Mouse (Mus musculus): ENCODE results near the gene Arhgef7.

Arhgef7 gene

GRCm38 (mm10) chr8:11727651-11728481 lies at the start of gene Arhgef7:
TSS of gene Arhgef7 (plus strand) at chr8:11727721.
- peak; percentile 79 to 82 for DNase-seq (ENCODE audit: low spot score in 2 of 2)

- no peak for DNase-seq (ENCODE audit: low spot score in 2 of 2)
These were observed 43.0 kb upstream of the Arhgef7 start for GRCm38 (mm10) chr8:11684558-11684957.

GRCm38 (mm10) chr8:11687251-11687650 lies 40.3 kb upstream of the Arhgef7 start:
- DNase-seq (ENCODE audit: low spot score in 2 of 2): no peak

- no peak for DNase-seq (ENCODE audit: low spot score in 2 of 2)
These were observed 37.6 kb upstream of the Arhgef7 start for GRCm38 (mm10) chr8:11689945-11690344.

- DNase-seq (ENCODE audit: low spot score in 2 of 2): no peak
These were observed 36.2 kb upstream of the Arhgef7 start for GRCm38 (mm10) chr8:11691284-11691683.

GRCm38 (mm10) chr8:11691761-11692160 lies 35.8 kb upstream of the Arhgef7 start:
- no peak for DNase-seq (ENCODE audit: low spot score in 2 of 2)

GRCm38 (mm10) chr8:11692455-11692854 lies 35.1 kb upstream of the Arhgef7 start:
- no peak for DNase-seq (ENCODE audit: low spot score in 2 of 2)

GRCm38 (mm10) chr8:11693972-11694371 lies 33.5 kb upstream of the Arhgef7 start:
- DNase-seq (ENCODE audit: low spot score in 2 of 2): no peak

GRCm38 (mm10) chr8:11696176-11696575 lies 31.3 kb upstream of the Arhgef7 start:
- DNase-seq (ENCODE audit: low spot score in 2 of 2): no peak

- no peak for DNase-seq (ENCODE audit: low spot score in 2 of 2)
These were observed 30.1 kb upstream of the Arhgef7 start for GRCm38 (mm10) chr8:11697467-11697866.

- no peak for DNase-seq (ENCODE audit: low spot score in 2 of 2)
These were observed 28.0 kb upstream of the Arhgef7 start for GRCm38 (mm10) chr8:11699442-11700001.

- DNase-seq (ENCODE audit: low spot score in 2 of 2): peak; percentile 49 to 62
These were observed 27.2 kb upstream of the Arhgef7 start for GRCm38 (mm10) chr8:11700060-11701032.

- DNase-seq (ENCODE audit: low spot score in 2 of 2): no peak
These were observed 26.5 kb upstream of the Arhgef7 start, which contains the start of gene 1700016D06Rik for GRCm38 (mm10) chr8:11701033-11701362. TSS of gene 1700016D06Rik (minus strand) at chr8:11701063.

- DNase-seq (ENCODE audit: low spot score in 2 of 2): no peak
These were observed 26.1 kb upstream of the Arhgef7 start for GRCm38 (mm10) chr8:11701428-11701827.

- DNase-seq (ENCODE audit: low spot score in 2 of 2): no peak
These were observed 23.7 kb upstream of the Arhgef7 start for GRCm38 (mm10) chr8:11703789-11704188.

GRCm38 (mm10) chr8:11704716-11705420 lies 22.7 kb upstream of the Arhgef7 start:
- DNase-seq (ENCODE audit: low spot score in 2 of 2): no peak

GRCm38 (mm10) chr8:11705818-11706217 lies 21.7 kb upstream of the Arhgef7 start:
- peak; percentile 36 to 73 for DNase-seq (ENCODE audit: low spot score in 2 of 2)

- no peak for DNase-seq (ENCODE audit: low spot score in 2 of 2)
These were observed 19.8 kb upstream of the Arhgef7 start for GRCm38 (mm10) chr8:11707701-11708100.

- no peak for DNase-seq (ENCODE audit: low spot score in 2 of 2)
These were observed 18.7 kb upstream of the Arhgef7 start for GRCm38 (mm10) chr8:11708815-11709214.

GRCm38 (mm10) chr8:11709542-11709941 lies 18.0 kb upstream of the Arhgef7 start:
- DNase-seq (ENCODE audit: low spot score in 2 of 2): no peak

- no peak for DNase-seq (ENCODE audit: low spot score in 2 of 2)
These were observed 17.1 kb upstream of the Arhgef7 start for GRCm38 (mm10) chr8:11710415-11710814.
